Mouse (Mus musculus) forebrain, postnatal 0 days (tissue): ENCODE data around the gene Arl2. TPM values are rescaled to one million over a fixed set of nuclear protein-coding genes. Genes with fewer than 3 reads are reported as not detected.

Experiments used
- ATAC-seq: fragments of 200-750 bp; cut with Nextera tagmentation; 2 replicates; pipeline ENCODE4 v1.8.0; 2017; ENCODE audit warnings: mild to moderate bottlenecking, moderate library complexity
- DNase-seq: peaks from one replicate; pipeline ENCODE4 v3.0.0-alpha.2; 2015
- H3K27ac ChIP-seq: fragments of 300-500 bp; sonication (generic); 2 replicates; pipeline ENCODE4 v1.5.1; 2014; ENCODE audit warnings: low read depth, mild to moderate bottlenecking, antibody characterized with exemption, low read length, moderate library complexity, mixed read lengths
- H3K27me3 ChIP-seq: fragments of 300-500 bp; sonication (generic); 2 replicates; pipeline ENCODE4 v1.6.1; 2014; ENCODE audit warnings: mild to moderate bottlenecking, low read length, mixed read lengths; ENCODE audit not compliant: insufficient read depth
- H3K36me3 ChIP-seq: fragments of 300-500 bp; sonication (generic); 2 replicates; pipeline ENCODE4 v1.6.1; 2014; ENCODE audit warnings: mild to moderate bottlenecking, moderate library complexity; ENCODE audit not compliant: insufficient read depth
- H3K4me1 ChIP-seq: fragments of 300-500 bp; sonication (generic); 2 replicates; pipeline ENCODE4 v1.6.1; 2014; ENCODE audit warnings: antibody characterized with exemption; ENCODE audit not compliant: insufficient read depth
- H3K4me2 ChIP-seq: fragments of 300-500 bp; sonication (generic); 2 replicates; pipeline ENCODE4 v1.6.1; 2014; ENCODE audit warnings: low read depth, mild to moderate bottlenecking, moderate library complexity
- H3K4me3 ChIP-seq: fragments of 300-500 bp; sonication (generic); 2 replicates; pipeline ENCODE4 v1.5.1; 2014; ENCODE audit warnings: low read depth, low read length, mixed read lengths
- H3K9ac ChIP-seq: fragments of 300-500 bp; sonication (generic); 2 replicates; pipeline ENCODE4 v1.6.1; 2014; ENCODE audit warnings: mild to moderate bottlenecking
- H3K9me3 ChIP-seq: fragments of 300-500 bp; sonication (generic); 2 replicates; pipeline ENCODE4 v1.6.1; 2016; ENCODE audit warnings: low read length
- CTCF ChIP-seq: sonication (generic); IDR thresholded peaks from 2 replicates; pipeline ENCODE4 v1.5.1; 2016; ENCODE audit warnings: antibody characterized with exemption, control low read depth, low read depth
- WGBS: fragments of 180-500 bp; shearing (Covaris S2); extraction: QIAGEN DNeasy Blood & Tissue Kit; methylation state at CpG from one replicate; pipeline ENCODE4 v1.1.7; 2014; 5-methylcytosine and 5-hydroxymethylcytosine counted together
- polyA plus RNA-seq: library from polyadenylated mRNA; unstranded; fragments of >200 nt; fragmentation: Nextera tagmentation; extraction: Ambion mirVana; gene quantifications from 2 replicates; pipeline ENCODE4 v1.2.1, GENCODE M21; 2015
- total RNA-seq: library from RNA; depleted of rRNA; stranded (reverse); fragments of >200 nt; gene quantifications from 2 replicates; pipeline ENCODE4 v1.2.3, GENCODE M21; 2014; rRNA removed

Gene Arl2
- total and polyA plus RNA-seq, 2 experiments from 2014 or later = 63.8 to 118 TPM

DNA sequence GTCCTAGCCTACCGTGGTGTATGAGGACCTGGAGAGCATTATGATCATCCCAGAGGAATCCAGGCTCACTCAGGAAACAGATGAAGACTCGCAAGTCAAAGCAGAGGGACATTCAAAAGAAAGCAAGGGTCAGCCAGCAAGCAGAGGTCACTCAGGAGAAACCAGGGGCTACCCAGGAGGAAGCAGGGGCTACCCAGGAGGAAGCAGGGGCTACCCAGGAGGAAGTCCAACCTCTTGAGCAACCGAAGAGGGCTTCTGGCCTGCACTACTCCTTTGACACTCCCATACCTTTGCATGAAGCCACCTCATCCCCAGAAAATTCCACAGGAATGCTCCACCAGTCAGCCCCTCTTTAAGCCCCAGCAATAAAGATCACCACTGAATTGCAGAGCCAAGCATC is 43.5 kb downstream of the Arl2 start:
- ATAC-seq (no peak), DNase-seq (no peak)
- 90% methylated on average over 3 of the region's 3 CpGs for WGBS

DNA sequence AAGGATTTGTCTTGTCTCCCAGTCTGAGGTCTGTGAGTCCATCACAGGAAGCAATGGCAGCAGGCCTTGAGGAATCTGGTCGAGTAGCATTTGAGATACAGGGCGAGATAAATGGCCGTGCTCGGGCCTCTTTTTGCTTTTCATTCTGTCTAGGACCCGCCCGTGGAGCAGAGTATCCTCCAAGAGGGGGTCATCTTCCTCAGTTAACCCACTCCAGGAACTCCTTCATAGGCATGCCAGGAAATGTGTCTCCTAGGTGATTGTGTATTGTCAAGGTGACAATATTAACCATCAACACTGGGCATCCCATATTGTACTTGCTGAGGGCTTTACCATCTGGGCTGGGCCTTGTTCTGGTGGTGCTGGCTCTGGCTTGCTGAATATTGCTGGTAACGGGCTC is 47.2 kb downstream of the Arl2 start, which contains the start of gene AC131692.1:
TSS of gene AC131692.1 (plus strand) at position 301 of the 400 bp plus-strand sequence.
- WGBS = 92% methylated on average over 7 of the region's 7 CpGs
- no peaks in the 10 kb centered on the region for H3K9me3 ChIP-seq
- H3K9ac ChIP-seq = no peak within 1 kb of the TSS
- no peaks in the 10 kb centered on the region; the same call in 1 of the 2 replicates for H3K36me3 ChIP-seq
- H3K27ac ChIP-seq = no peak within 1 kb of the TSS
- TF ChIP-seq CTCF = no peak
- ATAC-seq = no peak
- H3K4me2 ChIP-seq = no peak within 1 kb of the TSS
- no peaks in the 10 kb centered on the region for H3K27me3 ChIP-seq
- H3K4me1 ChIP-seq = no peaks in the 10 kb centered on the region
- no peak within 1 kb of the TSS for H3K4me3 ChIP-seq
- DNase-seq = no peak

More for the DNA sequence above, 43.5 kb downstream of the Arl2 start:
- H3K27ac ChIP-seq = no peak overlapping the region
- TF ChIP-seq CTCF = no peak
- H3K4me3 ChIP-seq = no peak overlapping the region
- no peaks in the 10 kb centered on the region for H3K4me1 ChIP-seq
- no peaks in the 10 kb centered on the region for H3K27me3 ChIP-seq
- no peaks in the 10 kb centered on the region for H3K9me3 ChIP-seq
- no peak overlapping the region for H3K4me2 ChIP-seq
- H3K36me3 ChIP-seq = no peaks in the 10 kb centered on the region
- H3K9ac ChIP-seq = no peak overlapping the region

DNA sequence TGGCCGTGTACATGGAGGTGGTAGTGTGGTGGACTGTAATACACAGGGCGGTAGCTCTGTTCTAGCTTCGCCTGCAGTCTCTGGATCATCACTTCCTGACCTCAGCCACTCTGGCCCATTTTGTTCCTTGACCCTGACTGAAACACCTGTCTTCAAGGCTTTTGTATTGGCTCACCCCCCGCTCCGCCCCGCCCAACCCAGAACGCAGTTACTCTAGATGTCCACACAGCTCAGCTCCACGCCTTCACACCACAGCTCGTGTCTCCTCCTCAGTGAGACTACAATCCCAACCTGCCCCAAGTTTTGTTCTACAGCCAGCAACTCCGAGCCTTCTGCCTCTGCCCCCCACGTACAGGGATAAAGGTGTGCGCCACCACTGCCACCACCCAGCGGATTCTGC is 52.5 kb downstream of the Arl2 start:
- no peak for TF ChIP-seq CTCF
- ATAC-seq = no peak
- Histone ChIP-seq H3K36me3 (no peaks in the 10 kb centered on the region; the same call in 1 of the 2 replicates), H3K4me3 (no peak overlapping the region), H3K27me3 (no peaks in the 10 kb centered on the region), H3K4me1 (peaks cover 5% of the 10 kb centered on the region; the same call in 1 of the 2 replicates), H3K9ac (no peak overlapping the region), H3K9me3 (no peaks in the 10 kb centered on the region), H3K4me2 (no peak overlapping the region), H3K27ac (no peak overlapping the region)
- no peak for DNase-seq
- 93% methylated on average over 13 of the region's 13 CpGs for WGBS

DNA sequence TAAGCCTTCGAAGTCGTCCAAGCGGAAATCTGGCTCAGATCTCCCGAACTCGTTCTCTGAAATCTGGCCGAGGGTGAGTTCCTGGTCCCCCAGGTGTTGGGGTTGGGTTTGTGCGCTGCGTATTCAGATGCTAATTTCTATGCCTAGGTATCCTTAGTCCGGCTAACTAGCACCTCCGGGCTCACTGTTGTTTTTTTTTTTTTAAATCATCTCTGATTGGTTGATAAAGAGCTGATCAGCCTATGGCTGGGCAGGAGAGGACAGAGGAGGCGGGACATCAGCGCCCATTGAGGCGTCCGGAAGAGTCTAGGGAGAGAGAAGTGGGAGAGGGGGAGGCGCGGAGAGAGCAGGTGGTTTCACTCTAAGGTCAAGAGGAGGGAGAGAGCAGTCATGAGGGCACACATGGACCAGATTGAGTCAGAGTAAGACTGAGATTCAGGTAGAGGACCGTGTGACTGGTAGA is 55.9 kb downstream of the Arl2 start:
- TF ChIP-seq CTCF = no peak
- Histone ChIP-seq H3K9me3 (no peaks in the 10 kb centered on the region), H3K9ac (no peak overlapping the region), H3K4me1 (peaks cover 8% of the 10 kb centered on the region; the same call in 1 of the 2 replicates), H3K36me3 (peaks cover 28% of the 10 kb centered on the region), H3K4me2 (peak overlapping the region; percentile 90), H3K27me3 (no peaks in the 10 kb centered on the region), H3K4me3 (peak overlapping the region; percentile 81), H3K27ac (no peak overlapping the region)
- DNase-seq (peak; percentile 48), ATAC-seq (peak; percentile 52)
- WGBS = 1% methylated on average over 17 of the region's 17 CpGs

DNA sequence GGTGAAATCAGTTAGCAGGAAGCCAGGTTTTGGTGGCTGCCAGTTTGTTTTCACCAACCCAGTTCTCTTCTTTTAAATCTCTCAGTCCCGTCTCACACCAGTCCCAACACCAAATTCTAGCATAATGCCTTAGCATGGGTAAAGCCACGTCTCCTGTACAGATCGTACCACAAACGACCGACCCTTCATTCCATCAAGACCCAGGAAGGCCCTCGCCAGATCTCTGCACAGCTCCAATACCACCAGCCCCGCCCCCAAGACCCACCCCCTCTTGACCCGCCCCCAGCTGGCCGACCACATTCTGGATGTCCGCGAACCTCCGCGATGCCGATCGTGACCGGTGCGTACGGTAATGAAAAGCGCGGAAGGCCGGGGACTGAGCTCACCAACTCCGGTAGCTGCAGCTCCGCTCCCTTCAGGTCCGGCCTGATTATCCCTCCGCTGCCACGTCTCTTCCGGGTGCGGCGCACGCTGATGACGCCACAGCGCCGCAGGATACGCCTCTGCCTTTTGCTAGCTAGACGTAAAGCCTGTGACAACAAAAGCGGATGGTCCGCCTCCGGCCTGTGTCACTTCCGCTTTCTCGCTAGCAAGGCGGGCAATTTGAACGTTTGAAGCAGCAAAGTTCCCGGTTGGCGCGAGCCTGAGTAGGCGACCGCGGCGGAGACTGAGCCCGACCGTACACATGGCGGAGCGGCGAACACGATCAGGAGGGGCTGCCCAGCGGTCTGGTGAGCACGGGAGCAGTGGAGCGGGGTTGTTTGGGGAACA is 56.7 kb downstream of the Arl2 start, which contains the start of the genes Zfpl1 and Cdca5:
TSS of gene Zfpl1 (minus strand) at position 479 of the 771 bp plus-strand sequence.
TSS of gene Cdca5 (plus strand) at position 506 of the 771 bp plus-strand sequence.
- no peak for TF ChIP-seq CTCF

More for the DNA sequence above, 56.7 kb downstream of the Arl2 start, which contains the start of the genes Zfpl1 and Cdca5:
- Histone ChIP-seq H3K4me2 (peak within 1 kb of the TSS; percentile 90), H3K27me3 (no peaks in the 10 kb centered on the region), H3K4me3 (peak within 1 kb of the TSS; percentile 81), H3K9ac (peak within 1 kb of the TSS; percentile 69), H3K9me3 (no peaks in the 10 kb centered on the region), H3K36me3 (peaks cover 36% of the 10 kb centered on the region), H3K4me1 (peaks cover 8% of the 10 kb centered on the region; the same call in 1 of the 2 replicates), H3K27ac (peak within 1 kb of the TSS; percentile 67)
- WGBS = 1% methylated on average over 58 of the region's 58 CpGs
- DNase-seq (peak; percentile 99), ATAC-seq (peak; percentile 96)

Other genes with a start within 250 kb of the Arl2 start
Only the 30 nearest of the 31 such genes appear.
- 52.8 and 64.5 TPM in 2 replicates for gene Dpf2, start 228.5 kb downstream of the Arl2 start, total RNA-seq
- gene Dpf2, start 228.5 kb downstream of the Arl2 start, polyA plus RNA-seq = 56.8 and 60.1 TPM in 2 replicates
- 13.3 and 18.4 TPM in 2 replicates for gene Cdc42ep2, start 216.7 kb downstream of the Arl2 start, total RNA-seq
- gene Cdc42ep2, start 216.7 kb downstream of the Arl2 start, polyA plus RNA-seq = 13.5 and 15.6 TPM in 2 replicates
- 12.4 and 18.1 TPM in 2 replicates for gene Pola2, start 177.3 kb downstream of the Arl2 start, total RNA-seq
- 13.7 and 15.3 TPM in 2 replicates for gene Pola2, start 177.3 kb downstream of the Arl2 start, polyA plus RNA-seq
- gene Slc22a20, start 155.4 kb downstream of the Arl2 start, total RNA-seq = not detected in 2 replicates
- gene Slc22a20, start 155.4 kb downstream of the Arl2 start, polyA plus RNA-seq = not detected in 2 replicates
- gene Capn1, start 125.7 kb downstream of the Arl2 start, total RNA-seq = 5.5 and 7.7 TPM in 2 replicates
- 3.0 and 3.3 TPM in 2 replicates for gene Capn1, start 125.7 kb downstream of the Arl2 start, polyA plus RNA-seq
- 15.8 and 23.7 TPM in 2 replicates for gene Syvn1, start 95.0 kb downstream of the Arl2 start, total RNA-seq
- 24.7 and 27.7 TPM in 2 replicates for gene Syvn1, start 95.0 kb downstream of the Arl2 start, polyA plus RNA-seq
- 47.1 and 50.8 TPM in 2 replicates for gene Mrpl49, start 83.8 kb downstream of the Arl2 start, total RNA-seq
- 54.4 and 55.7 TPM in 2 replicates for gene Mrpl49, start 83.8 kb downstream of the Arl2 start, polyA plus RNA-seq
- gene Fau, start 83.7 kb downstream of the Arl2 start, total RNA-seq = 1,002 and 1,178 TPM in 2 replicates
- gene Fau, start 83.7 kb downstream of the Arl2 start, polyA plus RNA-seq = 610 and 775 TPM in 2 replicates
- gene Znhit2, start 80.4 kb downstream of the Arl2 start, total RNA-seq = 42.5 and 50.8 TPM in 2 replicates
- gene Znhit2, start 80.4 kb downstream of the Arl2 start, polyA plus RNA-seq = 46.1 and 47.1 TPM in 2 replicates
- 70.6 and 79.6 TPM in 2 replicates for gene Tm7sf2, start 73.2 kb downstream of the Arl2 start, total RNA-seq
- gene Tm7sf2, start 73.2 kb downstream of the Arl2 start, polyA plus RNA-seq = 37.1 and 43.3 TPM in 2 replicates
- gene Vps51, start 64.3 kb downstream of the Arl2 start, total RNA-seq = 93.0 and 96.8 TPM in 2 replicates
- gene Vps51, start 64.3 kb downstream of the Arl2 start, polyA plus RNA-seq = 78.6 and 93.7 TPM in 2 replicates
- gene Tmem262, start 61.5 kb downstream of the Arl2 start, total RNA-seq = not detected in 2 replicates
- gene Tmem262, start 61.5 kb downstream of the Arl2 start, polyA plus RNA-seq = not detected in 2 replicates
- gene Gm28374, start 59.3 kb downstream of the Arl2 start, total RNA-seq = 0.69 TPM in 1 of 2 replicates, not detected in the other
- gene Gm28374, start 59.3 kb downstream of the Arl2 start, polyA plus RNA-seq = 0.57 and 0.68 TPM in 2 replicates
- gene Zfpl1, start 56.6 kb downstream of the Arl2 start, total RNA-seq = 63.4 and 63.9 TPM in 2 replicates
- gene Zfpl1, start 56.6 kb downstream of the Arl2 start, polyA plus RNA-seq = 100 and 114 TPM in 2 replicates
- 2.2 and 3.0 TPM in 2 replicates for gene Cdca5, start 56.6 kb downstream of the Arl2 start, total RNA-seq
- 4.7 TPM in 2 replicates for gene Cdca5, start 56.6 kb downstream of the Arl2 start, polyA plus RNA-seq
- gene AC131692.1, start 47.1 kb downstream of the Arl2 start, total RNA-seq = not detected in 2 replicates
- not detected in 2 replicates for gene AC131692.1, start 47.1 kb downstream of the Arl2 start, polyA plus RNA-seq
- 0.14 and 0.15 TPM in 2 replicates for gene Naaladl1, start 35.8 kb downstream of the Arl2 start, total RNA-seq
- gene Naaladl1, start 35.8 kb downstream of the Arl2 start, polyA plus RNA-seq = 0.39 and 0.51 TPM in 2 replicates
- gene Sac3d1, start 22.9 kb downstream of the Arl2 start, total RNA-seq = 44.8 and 67.7 TPM in 2 replicates
- gene Sac3d1, start 22.9 kb downstream of the Arl2 start, polyA plus RNA-seq = 60.8 and 61.5 TPM in 2 replicates
- 46.1 and 57.0 TPM in 2 replicates for gene Snx15, start 13.2 kb downstream of the Arl2 start, total RNA-seq
- gene Snx15, start 13.2 kb downstream of the Arl2 start, polyA plus RNA-seq = 58.0 and 60.5 TPM in 2 replicates
- gene Batf2, start 565 bp downstream of the Arl2 start, total RNA-seq = not detected in 2 replicates
- gene Batf2, start 565 bp downstream of the Arl2 start, polyA plus RNA-seq = not detected in 2 replicates
- gene Majin, start 42.8 kb upstream of the Arl2 start, total RNA-seq = not detected in 2 replicates
- gene Majin, start 42.8 kb upstream of the Arl2 start, polyA plus RNA-seq = not detected in 2 replicates
- gene Gpha2, start 84.8 kb upstream of the Arl2 start, total RNA-seq = not detected in 2 replicates
- gene Gpha2, start 84.8 kb upstream of the Arl2 start, polyA plus RNA-seq = 0.50 TPM in 1 of 2 replicates, not detected in the other
- gene Ppp2r5b, start 94.3 kb upstream of the Arl2 start, total RNA-seq = 196 and 203 TPM in 2 replicates
- 144 and 159 TPM in 2 replicates for gene Ppp2r5b, start 94.3 kb upstream of the Arl2 start, polyA plus RNA-seq
- 21.0 and 26.7 TPM in 2 replicates for gene Atg2a, start 100.1 kb upstream of the Arl2 start, total RNA-seq
- gene Atg2a, start 100.1 kb upstream of the Arl2 start, polyA plus RNA-seq = 5.9 and 7.6 TPM in 2 replicates
- 91.9 and 120 TPM in 2 replicates for gene Ehd1, start 135.2 kb upstream of the Arl2 start, total RNA-seq
- gene Ehd1, start 135.2 kb upstream of the Arl2 start, polyA plus RNA-seq = 69.9 and 75.4 TPM in 2 replicates
- 3.1 and 4.7 TPM in 2 replicates for gene Cdc42bpg, start 164.9 kb upstream of the Arl2 start, total RNA-seq
- 0.11 and 0.23 TPM in 2 replicates for gene Cdc42bpg, start 164.9 kb upstream of the Arl2 start, polyA plus RNA-seq
- gene Men1, start 193.4 kb upstream of the Arl2 start, total RNA-seq = 60.5 and 64.3 TPM in 2 replicates
- gene Men1, start 193.4 kb upstream of the Arl2 start, polyA plus RNA-seq = 58.3 and 60.9 TPM in 2 replicates
- 43.0 and 55.8 TPM in 2 replicates for gene Map4k2, start 199.6 kb upstream of the Arl2 start, total RNA-seq
- gene Map4k2, start 199.6 kb upstream of the Arl2 start, polyA plus RNA-seq = 6.7 and 9.7 TPM in 2 replicates
- 70.0 and 113 TPM in 2 replicates for gene Sf1, start 222.1 kb upstream of the Arl2 start, total RNA-seq
- 89.7 and 102 TPM in 2 replicates for gene Sf1, start 222.1 kb upstream of the Arl2 start, polyA plus RNA-seq
- gene Pygm, start 242.9 kb upstream of the Arl2 start, total RNA-seq = 6.2 and 8.8 TPM in 2 replicates
- 4.7 and 7.6 TPM in 2 replicates for gene Pygm, start 242.9 kb upstream of the Arl2 start, polyA plus RNA-seq